Mouse (Mus musculus): ENCODE results near the gene Stag1. TPM values are rescaled to one million over a fixed set of nuclear protein-coding genes. Genes with fewer than 3 reads are reported as not detected.
"Not testable (repeated sequence)": the region's sequence is repeated elsewhere in the genome, so short reads cannot be mapped to it uniquely, and the experiment has no call there.

The Stag1 gene
- polyA plus RNA-seq, 1 experiment from 2014 or later = 60.1 TPM

GRCm38 (mm10) chr9:100733907-100734440 is 136.4 kb downstream of the Stag1 start:
- DNase-seq (ENCODE audit: low spot score) = no peak
- no peak overlapping the region for H3K27ac ChIP-seq (replicated peaks)
- no peaks in the 10 kb centered on the region for H3K27me3 ChIP-seq (replicated peaks; ENCODE audit: low read depth, poor library complexity, severe bottlenecking)
- H3K9me3 ChIP-seq = no peaks in the 10 kb centered on the region
- H3K4me1 ChIP-seq = peaks cover 10% of the 10 kb centered on the region; the same call in 1 of the 2 replicates
- peaks cover 4% of the 10 kb centered on the region for H3K36me3 ChIP-seq (replicated peaks)
- WGBS = 77% methylated on average over 6 of the region's 6 CpGs
- H3K4me3 ChIP-seq = no peak overlapping the region

GRCm38 (mm10) chr9:100735993-100736645 is 138.5 kb downstream of the Stag1 start:
- 79% methylated on average over 4 of the region's 4 CpGs for WGBS
- peaks cover 10% of the 10 kb centered on the region; the same call in 1 of the 2 replicates for H3K4me1 ChIP-seq
- H3K9me3 ChIP-seq = no peaks in the 10 kb centered on the region
- no peak for DNase-seq (ENCODE audit: low spot score)
- no peak overlapping the region for H3K27ac ChIP-seq (replicated peaks)
- peaks cover 4% of the 10 kb centered on the region for H3K36me3 ChIP-seq (replicated peaks)
- no peak overlapping the region for H3K4me3 ChIP-seq
- H3K27me3 ChIP-seq (replicated peaks; ENCODE audit: low read depth, poor library complexity, severe bottlenecking) = no peaks in the 10 kb centered on the region

- Histone ChIP-seq H3K9me3 (no peaks in the 10 kb centered on the region), H3K4me3 (no peak overlapping the region), H3K4me1 (peaks cover 9% of the 10 kb centered on the region; the same call in 1 of the 2 replicates), H3K27ac (replicated peaks) (no peak overlapping the region), H3K27me3 (replicated peaks; ENCODE audit: low read depth, poor library complexity, severe bottlenecking) (no peaks in the 10 kb centered on the region), H3K36me3 (replicated peaks) (peaks cover 4% of the 10 kb centered on the region)
- DNase-seq (ENCODE audit: low spot score) = no peak
Measured at GRCm38 (mm10) chr9:100736646-100737031, 139.0 kb downstream of the Stag1 start.

GRCm38 (mm10) chr9:100777238-100777637 is 179.6 kb downstream of the Stag1 start:
- not testable (repeated sequence) for H3K27me3 ChIP-seq (replicated peaks; ENCODE audit: low read depth, poor library complexity, severe bottlenecking); H3K36me3 ChIP-seq (replicated peaks); H3K9me3 ChIP-seq; H3K4me3 ChIP-seq; H3K4me1 ChIP-seq; DNase-seq (ENCODE audit: low spot score); H3K27ac ChIP-seq (replicated peaks)
- 73% methylated on average over 2 of the region's 2 CpGs for WGBS

GRCm38 (mm10) chr9:100865984-100866383 is 268.4 kb downstream of the Stag1 start:
- WGBS = 87% methylated on average over 4 of the region's 4 CpGs
- no peak overlapping the region for H3K27ac ChIP-seq (replicated peaks)
- peaks cover 12% of the 10 kb centered on the region; the same call in 1 of the 2 replicates for H3K36me3 ChIP-seq (replicated peaks)
- no peaks in the 10 kb centered on the region for H3K9me3 ChIP-seq
- H3K4me3 ChIP-seq = no peak overlapping the region
- no peaks in the 10 kb centered on the region for H3K27me3 ChIP-seq (replicated peaks; ENCODE audit: low read depth, poor library complexity, severe bottlenecking)
- no peaks in the 10 kb centered on the region for H3K4me1 ChIP-seq
- DNase-seq (ENCODE audit: low spot score) = no peak

- Histone ChIP-seq H3K9me3 (no peaks in the 10 kb centered on the region), H3K36me3 (replicated peaks) (0 out of 2 replicates have a peak, but pooled peaks cover 4% of the 10 kb centered on the region), H3K27ac (replicated peaks) (no peak overlapping the region), H3K27me3 (replicated peaks; ENCODE audit: low read depth, poor library complexity, severe bottlenecking) (no peaks in the 10 kb centered on the region), H3K4me3 (no peak overlapping the region), H3K4me1 (no peaks in the 10 kb centered on the region)
- no peak for DNase-seq (ENCODE audit: low spot score)
Measured at GRCm38 (mm10) chr9:100869635-100870034, 272.0 kb downstream of the Stag1 start.

- Histone ChIP-seq H3K4me3 (no peak overlapping the region), H3K27me3 (replicated peaks; ENCODE audit: low read depth, poor library complexity, severe bottlenecking) (no peaks in the 10 kb centered on the region), H3K27ac (replicated peaks) (no peak overlapping the region), H3K4me1 (no peaks in the 10 kb centered on the region), H3K36me3 (replicated peaks) (peaks cover 21% of the 10 kb centered on the region), H3K9me3 (no peaks in the 10 kb centered on the region)
- no peak for DNase-seq (ENCODE audit: low spot score)
- WGBS = 89% methylated on average over 1 of the region's 1 CpGs
Measured at GRCm38 (mm10) chr9:100896111-100896510, 298.5 kb downstream of the Stag1 start.

- Histone ChIP-seq H3K36me3 (replicated peaks) (peaks cover 21% of the 10 kb centered on the region), H3K4me1 (no peaks in the 10 kb centered on the region), H3K4me3 (no peak overlapping the region), H3K9me3 (no peaks in the 10 kb centered on the region), H3K27ac (replicated peaks) (no peak overlapping the region), H3K27me3 (replicated peaks; ENCODE audit: low read depth, poor library complexity, severe bottlenecking) (no peaks in the 10 kb centered on the region)
- no peak for DNase-seq (ENCODE audit: low spot score)
- 87% methylated on average over 4 of the region's 4 CpGs for WGBS
Measured at GRCm38 (mm10) chr9:100898042-100898441, 300.4 kb downstream of the Stag1 start.

GRCm38 (mm10) chr9:100910352-100910751 is 312.8 kb downstream of the Stag1 start:
- Histone ChIP-seq H3K9me3 (no peaks in the 10 kb centered on the region), H3K27me3 (replicated peaks; ENCODE audit: low read depth, poor library complexity, severe bottlenecking) (no peaks in the 10 kb centered on the region), H3K27ac (replicated peaks) (no peak overlapping the region), H3K36me3 (replicated peaks) (peaks cover 51% of the 10 kb centered on the region), H3K4me1 (no peaks in the 10 kb centered on the region), H3K4me3 (no peak overlapping the region)
- DNase-seq (ENCODE audit: low spot score) = no peak

GRCm38 (mm10) chr9:100917111-100917510 is 319.5 kb downstream of the Stag1 start:
- no peaks in the 10 kb centered on the region for H3K4me1 ChIP-seq
- no peaks in the 10 kb centered on the region for H3K27me3 ChIP-seq (replicated peaks; ENCODE audit: low read depth, poor library complexity, severe bottlenecking)
- 67% methylated on average over 2 of the region's 2 CpGs for WGBS
- no peak overlapping the region for H3K4me3 ChIP-seq
- no peak overlapping the region for H3K27ac ChIP-seq (replicated peaks)
- peak; percentile 20 for DNase-seq (ENCODE audit: low spot score)
- H3K9me3 ChIP-seq = no peaks in the 10 kb centered on the region
- H3K36me3 ChIP-seq (replicated peaks) = peaks cover 9% of the 10 kb centered on the region; the same call in 1 of the 2 replicates

- WGBS = 95% methylated on average over 4 of the region's 4 CpGs
- H3K27ac ChIP-seq (replicated peaks) = no peak overlapping the region
- no peaks in the 10 kb centered on the region for H3K27me3 ChIP-seq (replicated peaks; ENCODE audit: low read depth, poor library complexity, severe bottlenecking)
- no peak for DNase-seq (ENCODE audit: low spot score)
- no peaks in the 10 kb centered on the region for H3K4me1 ChIP-seq
- H3K36me3 ChIP-seq (replicated peaks) = peaks cover 44% of the 10 kb centered on the region
- H3K9me3 ChIP-seq = no peaks in the 10 kb centered on the region; the same call in 1 of the 2 replicates
- no peak overlapping the region for H3K4me3 ChIP-seq
Measured at GRCm38 (mm10) chr9:100926629-100927028, 329.0 kb downstream of the Stag1 start.

- DNase-seq (ENCODE audit: low spot score) = no peak
- Histone ChIP-seq H3K4me3 (no peak overlapping the region), H3K27ac (replicated peaks) (no peak overlapping the region), H3K9me3 (no peaks in the 10 kb centered on the region), H3K27me3 (replicated peaks; ENCODE audit: low read depth, poor library complexity, severe bottlenecking) (no peaks in the 10 kb centered on the region), H3K36me3 (replicated peaks) (peaks cover 27% of the 10 kb centered on the region), H3K4me1 (0 out of 2 replicates have a peak, but pooled peaks cover 3% of the 10 kb centered on the region)
- 55% methylated on average over 2 of the region's 2 CpGs for WGBS
Measured at GRCm38 (mm10) chr9:100942042-100942441, 344.4 kb downstream of the Stag1 start.

GRCm38 (mm10) chr9:100944677-100945365 is 347.2 kb downstream of the Stag1 start:
- H3K36me3 ChIP-seq (replicated peaks) = peaks cover 42% of the 10 kb centered on the region
- no peaks in the 10 kb centered on the region for H3K27me3 ChIP-seq (replicated peaks; ENCODE audit: low read depth, poor library complexity, severe bottlenecking)
- WGBS = 95% methylated on average over 5 of the region's 5 CpGs
- H3K4me1 ChIP-seq = 0 out of 2 replicates have a peak, but pooled peaks cover 3% of the 10 kb centered on the region
- no peak overlapping the region for H3K4me3 ChIP-seq
- H3K9me3 ChIP-seq = no peaks in the 10 kb centered on the region
- DNase-seq (ENCODE audit: low spot score) = no peak
- no peak overlapping the region for H3K27ac ChIP-seq (replicated peaks)

Measured in embryonic facial prominence, embryonic 10.5 days (tissue).